Mouse (Mus musculus) forebrain, embryonic 13.5 days (tissue): ENCODE data around the gene Osbpl7. TPM values are rescaled to one million over a fixed set of nuclear protein-coding genes. Genes with fewer than 3 reads are reported as not detected.

Experiments
- ATAC-seq: fragments of 200-750 bp; cut with Nextera tagmentation; 2 replicates; pipeline ENCODE4 v1.8.0; 2017
- H3K27ac ChIP-seq: fragments of 300-500 bp; sonication (generic); 2 replicates; pipeline ENCODE4 v1.5.1; 2015; ENCODE audit warnings: inconsistent platforms, mild to moderate bottlenecking, moderate library complexity
- H3K27me3 ChIP-seq: fragments of 300-500 bp; sonication (generic); 2 replicates; pipeline ENCODE4 v1.6.1; 2015; ENCODE audit warnings: mild to moderate bottlenecking, inconsistent platforms
- H3K36me3 ChIP-seq: fragments of 300-500 bp; sonication (generic); 2 replicates; pipeline ENCODE4 v1.6.1; 2015; ENCODE audit warnings: mild to moderate bottlenecking, inconsistent platforms; ENCODE audit not compliant: poor library complexity, severe bottlenecking
- H3K4me1 ChIP-seq: fragments of 300-500 bp; sonication (generic); 2 replicates; pipeline ENCODE4 v1.6.1; 2015; ENCODE audit warnings: inconsistent platforms
- H3K4me2 ChIP-seq: fragments of 300-500 bp; sonication (generic); 2 replicates; pipeline ENCODE4 v1.6.1; 2015; ENCODE audit warnings: inconsistent platforms, mild to moderate bottlenecking, moderate library complexity
- H3K4me3 ChIP-seq: fragments of 300-500 bp; sonication (generic); 2 replicates; pipeline ENCODE4 v1.5.1; 2015; ENCODE audit warnings: mild to moderate bottlenecking, inconsistent platforms
- H3K9ac ChIP-seq: fragments of 300-500 bp; sonication (generic); 2 replicates; pipeline ENCODE4 v1.6.1; 2015; ENCODE audit warnings: mild to moderate bottlenecking, inconsistent platforms
- H3K9me3 ChIP-seq: fragments of 300-500 bp; sonication (generic); replicated peaks from 2 replicates; pipeline ENCODE4 v1.6.1; 2016; ENCODE audit warnings: inconsistent platforms
- WGBS: fragments of 180-500 bp; shearing (Covaris S2); methylation state at CpG from one replicate; pipeline ENCODE4 v1.1.7; 2015; 5-methylcytosine and 5-hydroxymethylcytosine counted together
- microRNA-seq: library from miRNA; unstranded; fragments of <30 nt; microRNA quantifications from one replicate; pipeline ENCODE4, GENCODE M21; 2016
- polyA plus RNA-seq: library from polyadenylated mRNA; unstranded; fragments of >200 nt; fragmentation: Nextera tagmentation; extraction: Ambion mirVana; gene quantifications from 2 replicates; pipeline ENCODE4 v1.2.1, GENCODE M21; 2015

Osbpl7 gene
- polyA plus RNA-seq, 1 experiment from 2014 or later = 7.8 TPM

DNA sequence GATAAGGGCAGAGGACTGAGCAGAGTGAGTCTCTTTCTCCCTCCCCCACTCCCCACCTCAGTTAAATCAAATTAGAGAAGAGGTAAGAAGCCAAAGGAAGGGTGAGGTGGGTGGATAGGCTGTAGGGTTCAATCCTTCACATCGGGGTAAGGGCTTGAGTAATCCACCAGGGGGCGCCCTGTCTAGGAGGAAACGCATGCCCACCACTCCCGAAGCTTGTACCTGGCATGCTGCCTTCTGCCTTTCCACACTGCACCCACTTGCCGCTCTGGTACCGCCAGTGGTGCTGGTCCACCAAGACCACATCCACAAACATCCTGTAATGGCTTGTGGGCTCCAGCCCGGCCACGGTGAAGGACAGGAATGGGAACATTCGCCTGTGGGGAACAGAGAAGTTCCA is 51.3 kb downstream of the Osbpl7 start:
- ATAC-seq = no peak
- 17% methylated on average over 9 of the region's 9 CpGs for WGBS
- no peak overlapping the region for H3K4me3 ChIP-seq

DNA sequence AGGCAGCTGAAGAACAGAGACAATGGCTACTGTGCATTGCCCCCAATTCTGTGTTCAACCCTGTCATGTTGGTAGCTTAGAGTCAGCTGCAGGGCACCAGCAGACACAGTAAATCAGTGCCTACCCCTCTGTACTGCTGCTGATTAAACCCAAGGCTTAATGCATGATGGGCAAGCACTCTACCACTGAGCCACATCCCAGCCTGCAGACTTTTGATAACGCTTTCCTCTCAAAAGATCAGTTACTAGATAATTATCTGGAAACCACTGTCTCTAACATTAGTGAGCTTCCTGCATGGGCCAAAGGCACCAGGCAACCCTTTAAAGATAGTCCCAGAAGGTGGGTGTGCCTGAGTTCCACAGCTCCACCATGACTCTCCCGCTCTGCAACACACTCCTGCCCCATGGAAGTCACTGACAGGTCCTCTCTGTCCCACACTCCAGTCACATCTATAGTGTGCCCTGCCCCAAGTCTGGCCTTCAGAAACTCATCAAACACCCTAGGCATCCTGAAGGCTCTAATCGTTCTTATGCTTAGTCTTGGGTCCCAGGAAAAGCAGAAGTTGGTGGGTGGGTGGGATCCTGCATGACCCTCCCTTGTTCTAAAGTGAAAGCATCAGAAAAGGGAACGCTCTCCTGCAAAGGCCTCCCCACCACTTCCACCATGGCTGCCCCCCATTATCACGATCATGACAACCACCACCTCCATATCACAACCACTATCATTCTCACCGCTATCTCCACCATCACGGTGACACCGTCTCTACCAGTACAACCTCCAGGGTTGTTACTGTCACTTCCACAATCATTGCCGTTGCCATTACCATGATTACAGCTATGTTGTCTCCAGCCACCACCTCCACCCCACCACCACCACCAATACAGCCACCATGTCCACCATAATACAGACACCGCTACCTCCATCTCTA is 53.0 kb downstream of the Osbpl7 start:
- 96% methylated on average over 10 of the region's 10 CpGs for WGBS
- H3K27ac ChIP-seq = no peak overlapping the region
- no peak overlapping the region for H3K4me2 ChIP-seq
- H3K4me3 ChIP-seq = no peak overlapping the region
- no peaks in the 10 kb centered on the region for H3K36me3 ChIP-seq
- no peaks in the 10 kb centered on the region for H3K9me3 ChIP-seq
- no peaks in the 10 kb centered on the region for H3K4me1 ChIP-seq
- no peak for ATAC-seq
- peaks cover 29% of the 10 kb centered on the region for H3K27me3 ChIP-seq
- no peak overlapping the region for H3K9ac ChIP-seq

More for the DNA sequence above, 51.3 kb downstream of the Osbpl7 start:
- no peak overlapping the region for H3K27ac ChIP-seq
- H3K4me1 ChIP-seq = no peaks in the 10 kb centered on the region
- no peak overlapping the region for H3K4me2 ChIP-seq
- H3K36me3 ChIP-seq = no peaks in the 10 kb centered on the region
- H3K9ac ChIP-seq = no peak overlapping the region
- H3K27me3 ChIP-seq = peaks cover 43% of the 10 kb centered on the region
- H3K9me3 ChIP-seq = no peaks in the 10 kb centered on the region

DNA sequence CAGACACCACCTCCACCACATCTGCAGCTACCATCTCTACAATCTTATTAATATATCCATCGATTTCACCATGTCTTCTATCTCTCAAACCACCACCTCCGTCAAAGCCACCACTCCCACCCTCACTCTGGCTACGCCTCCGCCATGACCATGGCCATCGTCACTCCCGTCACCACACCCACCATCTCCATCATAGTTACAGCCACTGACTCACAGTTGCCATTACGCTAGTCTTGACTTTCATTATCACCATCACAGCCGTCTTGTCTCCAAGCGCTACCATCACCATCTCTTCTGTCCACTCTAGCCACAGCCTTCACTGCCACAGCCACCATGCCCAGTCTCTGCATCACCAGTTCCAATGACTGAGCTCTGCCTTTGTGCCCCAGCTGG is 53.7 kb downstream of the Osbpl7 start:
- no peaks in the 10 kb centered on the region for H3K4me1 ChIP-seq
- no peaks in the 10 kb centered on the region for H3K9me3 ChIP-seq
- H3K4me2 ChIP-seq = no peak overlapping the region
- ATAC-seq = no peak
- 95% methylated on average over 9 of the region's 9 CpGs for WGBS
- no peak overlapping the region for H3K27ac ChIP-seq
- H3K27me3 ChIP-seq = peaks cover 22% of the 10 kb centered on the region
- no peak overlapping the region for H3K9ac ChIP-seq
- no peaks in the 10 kb centered on the region for H3K36me3 ChIP-seq
- H3K4me3 ChIP-seq = no peak overlapping the region

DNA sequence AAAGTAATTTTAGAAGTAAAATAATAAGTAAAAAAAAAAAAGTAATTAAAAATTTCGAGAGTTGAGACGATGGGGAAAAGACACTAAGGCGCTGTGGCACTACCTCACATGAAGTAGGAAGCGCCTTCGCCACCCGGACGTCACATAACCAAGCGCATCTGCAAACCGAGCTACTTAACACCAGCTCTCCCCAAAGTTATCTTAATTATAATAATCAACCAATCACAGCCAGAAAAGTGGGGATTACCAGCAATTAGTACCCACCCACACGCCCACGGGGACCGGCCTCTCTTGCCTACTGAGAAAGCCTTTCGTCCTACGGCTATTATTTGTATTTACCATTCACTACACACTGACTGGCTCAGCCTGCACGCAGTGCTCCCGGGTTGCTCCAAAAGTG is 58.5 kb downstream of the Osbpl7 start:
- Histone ChIP-seq H3K27ac (no peak overlapping the region), H3K9me3 (no peaks in the 10 kb centered on the region), H3K36me3 (no peaks in the 10 kb centered on the region), H3K4me3 (no peak overlapping the region), H3K9ac (no peak overlapping the region), H3K4me2 (no peak overlapping the region), H3K27me3 (peaks cover 26% of the 10 kb centered on the region), H3K4me1 (peaks cover under 1% of the 10 kb centered on the region; the same call in 1 of the 2 replicates)
- no peak for ATAC-seq
- WGBS = 60% methylated on average over 16 of the region's 16 CpGs

DNA sequence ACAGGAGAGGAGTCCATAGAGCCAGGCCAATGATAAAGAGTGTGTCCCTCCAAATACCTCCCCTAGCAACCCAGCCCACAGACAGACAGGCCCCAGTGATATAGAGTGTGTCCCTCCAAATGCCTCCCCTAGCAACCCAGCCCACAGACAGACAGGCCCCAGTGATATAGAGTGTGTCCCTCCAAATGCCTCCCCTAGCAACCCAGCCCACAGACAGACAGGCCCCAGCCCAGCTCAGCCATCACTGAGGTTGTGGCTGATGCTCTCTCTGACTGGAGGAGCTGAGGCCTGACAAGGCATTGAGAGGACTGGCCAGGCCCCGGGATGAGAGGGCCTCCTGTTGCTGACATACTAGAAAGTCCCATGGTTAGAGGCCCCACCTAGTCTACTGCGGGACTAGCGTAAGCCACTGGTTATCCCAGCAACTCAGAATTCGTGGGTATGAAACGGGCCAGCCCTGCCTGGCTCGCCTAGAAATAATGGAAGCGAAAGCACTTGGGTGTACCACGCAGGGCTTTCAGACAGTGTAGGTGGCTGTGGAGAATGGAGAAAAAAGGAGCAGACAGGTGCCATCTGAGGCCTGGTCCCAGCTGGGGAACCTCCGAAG is 62.2 kb downstream of the Osbpl7 start:
- Histone ChIP-seq H3K4me1 (peaks cover 13% of the 10 kb centered on the region), H3K9ac (no peak overlapping the region), H3K27me3 (peaks cover 61% of the 10 kb centered on the region), H3K4me2 (no peak overlapping the region), H3K36me3 (no peaks in the 10 kb centered on the region), H3K27ac (no peak overlapping the region), H3K4me3 (no peak overlapping the region), H3K9me3 (no peaks in the 10 kb centered on the region)
- 80% methylated on average over 9 of the region's 9 CpGs for WGBS
- ATAC-seq = no peak

DNA sequence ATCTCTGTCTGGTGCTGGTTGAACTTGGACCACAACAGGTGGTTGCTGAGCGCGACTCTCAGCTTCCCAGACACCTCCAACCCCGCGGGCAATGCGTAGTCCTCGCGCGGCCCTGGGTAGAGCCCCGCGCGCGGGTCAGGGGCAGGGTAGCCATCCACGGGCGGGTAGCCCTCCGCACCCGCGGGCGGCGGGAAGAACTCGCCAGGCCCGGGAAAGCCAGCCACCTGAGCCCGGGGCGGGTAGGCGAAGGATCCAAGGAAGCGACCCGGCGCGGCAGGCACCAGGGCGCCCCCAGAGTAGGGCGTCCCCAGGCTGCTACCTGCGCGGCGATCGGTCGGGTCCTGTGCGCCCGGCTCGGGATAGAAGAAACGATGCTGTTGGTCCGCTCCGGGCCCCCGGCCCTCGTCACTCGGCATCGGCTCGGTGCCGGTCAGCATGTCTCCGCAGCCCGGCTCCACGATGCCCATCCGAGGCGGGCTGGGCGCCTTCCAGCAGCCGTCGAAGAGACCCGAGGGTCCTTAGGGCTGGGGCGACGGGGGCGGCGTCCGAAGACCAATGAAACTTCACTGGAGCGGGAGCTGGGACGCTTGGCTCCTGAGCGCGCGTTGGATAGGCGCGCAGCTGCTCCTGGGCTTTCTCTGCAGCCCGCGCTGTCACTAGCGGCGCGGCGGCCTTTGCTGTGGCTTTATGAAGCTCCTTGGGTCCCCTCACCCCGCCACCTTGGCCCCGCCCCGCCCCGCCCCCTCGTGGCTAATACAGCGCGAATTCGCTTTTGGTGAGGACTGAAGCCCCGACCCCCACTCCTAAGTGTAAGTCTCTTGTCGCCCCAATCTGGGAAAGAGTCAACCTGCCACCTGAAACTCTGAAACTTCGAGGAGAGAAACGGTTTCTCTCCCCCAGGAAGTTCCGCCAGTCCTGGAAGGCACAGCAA is 64.5 kb downstream of the Osbpl7 start, which contains the start of gene Tbx21:
Gene Tbx21 (minus strand): TSS at position 661 of the 931 bp plus-strand sequence.
- no peaks in the 10 kb centered on the region for H3K9me3 ChIP-seq
- H3K36me3 ChIP-seq = no peaks in the 10 kb centered on the region
- H3K4me3 ChIP-seq = peak within 1 kb of the TSS; percentile 38
- under 1% methylated on average over 85 of the region's 87 CpGs for WGBS
- peaks cover 13% of the 10 kb centered on the region for H3K4me1 ChIP-seq
- H3K27ac ChIP-seq = no peak within 1 kb of the TSS
- no peak for ATAC-seq
- H3K27me3 ChIP-seq = peaks cover 76% of the 10 kb centered on the region
- H3K9ac ChIP-seq = peak within 1 kb of the TSS; percentile 51
- peak within 1 kb of the TSS; percentile 62 for H3K4me2 ChIP-seq

DNA sequence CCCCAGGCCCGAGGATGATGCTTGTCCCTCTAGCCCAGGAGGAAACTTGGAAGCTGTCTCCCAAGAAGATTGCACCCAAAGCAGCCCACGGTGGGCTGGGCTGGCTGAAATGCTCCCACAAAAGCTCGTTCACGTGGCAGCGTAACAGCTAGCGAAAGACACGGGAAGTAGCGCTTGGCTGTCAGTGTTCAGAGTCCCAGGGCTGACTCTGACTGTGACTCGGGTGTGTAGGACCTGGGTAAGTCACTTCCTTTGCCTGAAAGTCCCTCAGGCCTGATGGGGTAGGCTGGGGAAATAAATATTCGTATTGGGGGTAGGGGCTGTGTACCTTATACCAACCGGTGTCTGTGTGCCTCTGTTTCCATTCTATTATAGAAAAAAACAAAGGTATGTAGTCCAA is 65.4 kb downstream of the Osbpl7 start:
- WGBS = 7% methylated on average over 11 of the region's 11 CpGs
- Histone ChIP-seq H3K9ac (no peak overlapping the region), H3K27ac (no peak overlapping the region), H3K36me3 (no peaks in the 10 kb centered on the region), H3K4me2 (peak overlapping the region; percentile 62; the same call in 1 of the 2 replicates), H3K4me3 (peak overlapping the region; percentile 38; the same call in 1 of the 2 replicates), H3K9me3 (no peaks in the 10 kb centered on the region), H3K27me3 (peaks cover 73% of the 10 kb centered on the region), H3K4me1 (peaks cover 13% of the 10 kb centered on the region)
- no peak for ATAC-seq

Small RNA genes lying within 50 kb of the gene (microRNA-seq; reads per million reads assigned to microRNA genes)
- 1.3 reads per million for gene Mir8103

Other genes with a start within 250 kb of the Osbpl7 start
- gene Nfe2l1, start 220.7 kb upstream of the Osbpl7 start, polyA plus RNA-seq = 49.0 and 56.2 TPM in 2 replicates
- 12.3 and 13.8 TPM in 2 replicates for gene Copz2, start 200.8 kb upstream of the Osbpl7 start, polyA plus RNA-seq
- 102 and 104 TPM in 2 replicates for gene Cdk5rap3, start 134.1 kb upstream of the Osbpl7 start, polyA plus RNA-seq
- gene Prr15l, start 122.5 kb upstream of the Osbpl7 start, polyA plus RNA-seq = 0.08 and 0.25 TPM in 2 replicates
- gene Pnpo, start 106.6 kb upstream of the Osbpl7 start, polyA plus RNA-seq = 13.9 and 20.0 TPM in 2 replicates
- 18.3 and 18.8 TPM in 2 replicates for gene Sp2, start 67.7 kb upstream of the Osbpl7 start, polyA plus RNA-seq
- gene Sp6, start 37.2 kb upstream of the Osbpl7 start, polyA plus RNA-seq = 0.15 and 0.21 TPM in 2 replicates
- 22.8 and 23.0 TPM in 2 replicates for gene Scrn2, start 20.7 kb upstream of the Osbpl7 start, polyA plus RNA-seq
- 3.0 and 3.6 TPM in 2 replicates for gene Lrrc46, start 9.2 kb upstream of the Osbpl7 start, polyA plus RNA-seq
- gene Mrpl10, start 9.1 kb upstream of the Osbpl7 start, polyA plus RNA-seq = 59.3 and 60.7 TPM in 2 replicates
- gene Tbx21, start 64.7 kb downstream of the Osbpl7 start, polyA plus RNA-seq = 0.27 and 0.31 TPM in 2 replicates
- 4.5 and 5.0 TPM in 2 replicates for gene Tbkbp1, start 100.9 kb downstream of the Osbpl7 start, polyA plus RNA-seq
- gene Kpnb1, start 137.3 kb downstream of the Osbpl7 start, polyA plus RNA-seq = 50.5 and 61.8 TPM in 2 replicates
- 131 and 140 TPM in 2 replicates for gene Npepps, start 230.0 kb downstream of the Osbpl7 start, polyA plus RNA-seq